Mouse (Mus musculus) lung, embryonic 14.5 days (tissue): ENCODE data around the gene Tarbp2. TPM values are rescaled to one million over a fixed set of nuclear protein-coding genes. Genes with fewer than 3 reads are reported as not detected.

Experiments
- ATAC-seq: fragments of 200-750 bp; cut with Nextera tagmentation; 2 replicates; pipeline ENCODE4 v1.8.0; 2017; ENCODE audit warnings: mild to moderate bottlenecking, moderate TSS enrichment, moderate library complexity; ENCODE audit not compliant: insufficient read depth
- DNase-seq: peaks from one replicate; pipeline ENCODE4 v3.0.0-alpha.2; 2015
- H3K27ac ChIP-seq: fragments of 300-500 bp; sonication (generic); 2 replicates; pipeline ENCODE4 v1.5.1; 2014; ENCODE audit warnings: low read depth, mild to moderate bottlenecking, moderate library complexity
- H3K27me3 ChIP-seq: fragments of 300-500 bp; sonication (generic); 2 replicates; pipeline ENCODE4 v1.6.1; 2014; ENCODE audit warnings: low read length, control low read depth; ENCODE audit not compliant: insufficient read depth
- H3K36me3 ChIP-seq: fragments of 300-500 bp; sonication (generic); 2 replicates; pipeline ENCODE4 v1.6.1; 2014; ENCODE audit warnings: control low read depth; ENCODE audit not compliant: insufficient read depth
- H3K4me1 ChIP-seq: fragments of 300-500 bp; sonication (generic); 2 replicates; pipeline ENCODE4 v1.6.1; 2014; ENCODE audit warnings: antibody characterized with exemption, control low read depth; ENCODE audit not compliant: insufficient read depth
- H3K4me2 ChIP-seq: fragments of 300-500 bp; sonication (generic); 2 replicates; pipeline ENCODE4 v1.6.1; 2014; ENCODE audit warnings: mild to moderate bottlenecking
- H3K4me3 ChIP-seq: fragments of 300-500 bp; sonication (generic); 2 replicates; pipeline ENCODE4 v1.5.1; 2014; ENCODE audit warnings: low read depth, low read length
- H3K9ac ChIP-seq: fragments of 300-500 bp; sonication (generic); 2 replicates; pipeline ENCODE4 v1.6.1; 2014
- H3K9me3 ChIP-seq: fragments of 300-500 bp; sonication (generic); 2 replicates; pipeline ENCODE4 v1.6.1; 2016; ENCODE audit warnings: low read depth, low read length, control low read depth
- CTCF ChIP-seq: IDR thresholded peaks from 2 replicates; pipeline ENCODE4 v1.5.1; 2016; ENCODE audit warnings: antibody characterized with exemption, low read depth
- WGBS: fragments of 180-500 bp; shearing (Covaris S2); extraction: QIAGEN DNeasy Blood & Tissue Kit; methylation state at CpG from one replicate; pipeline ENCODE4 v1.1.7; 2014; 5-methylcytosine and 5-hydroxymethylcytosine counted together
- polyA plus RNA-seq: library from polyadenylated mRNA; unstranded; fragments of >200 nt; fragmentation: Nextera tagmentation; extraction: Ambion mirVana; gene quantifications from 2 replicates; pipeline ENCODE4 v1.2.1, GENCODE M21; 2014

The Tarbp2 gene
- polyA plus RNA-seq, 1 experiment from 2014 or later = 81.2 TPM

- no peaks in the 10 kb centered on the region for H3K27me3 ChIP-seq
- peak within 1 kb of the TSS; percentile 99 for H3K27ac ChIP-seq
- DNase-seq = peak; percentile 82
- H3K4me2 ChIP-seq = peak within 1 kb of the TSS; percentile 91
- peak; percentile 16; the same call in 1 of the 2 replicates for ATAC-seq
- H3K36me3 ChIP-seq = peaks cover 18% of the 10 kb centered on the region
- peak within 1 kb of the TSS; percentile 72 for H3K9ac ChIP-seq
- H3K4me3 ChIP-seq = peak within 1 kb of the TSS; percentile 67
- no peaks in the 10 kb centered on the region for H3K9me3 ChIP-seq
- peaks cover 10% of the 10 kb centered on the region for H3K4me1 ChIP-seq
- under 1% methylated on average over 43 of the region's 43 CpGs for WGBS
- TF ChIP-seq CTCF = no peak
Measured at GRCm38 (mm10) chr15:102516728-102517404, 1.1 kb upstream of the Tarbp2 start, which contains the start of gene Map3k12. Gene Map3k12, minus strand, starts transcription at chr15:102517064.

- DNase-seq = no peak
- Histone ChIP-seq H3K36me3 (peaks cover 25% of the 10 kb centered on the region), H3K27ac (peak overlapping the region; percentile 99), H3K27me3 (no peaks in the 10 kb centered on the region), H3K9ac (peak overlapping the region; percentile 72), H3K4me3 (peak overlapping the region; percentile 67), H3K4me2 (peak overlapping the region; percentile 91), H3K9me3 (no peaks in the 10 kb centered on the region), H3K4me1 (peaks cover 10% of the 10 kb centered on the region)
- no peak for TF ChIP-seq CTCF
- ATAC-seq = no peak
- WGBS = under 1% methylated on average over 10 of the region's 10 CpGs
Measured at GRCm38 (mm10) chr15:102517631-102517975, 389 bp upstream of the Tarbp2 start.

DNA sequence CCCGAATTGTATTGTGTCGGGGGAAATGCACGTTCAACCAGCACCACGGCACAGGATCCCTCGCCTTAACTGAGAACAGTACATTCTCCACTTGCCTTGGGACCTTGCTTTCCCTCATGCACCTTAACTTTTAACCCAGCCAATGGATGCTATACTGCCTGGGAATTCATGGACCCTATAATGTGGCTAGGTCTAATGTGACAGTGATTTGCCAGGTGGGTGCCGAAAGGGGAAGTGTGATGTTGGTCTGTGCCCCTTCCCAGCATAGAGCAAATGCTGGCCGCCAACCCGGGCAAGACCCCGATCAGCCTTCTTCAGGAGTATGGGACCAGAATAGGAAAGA, 838 bp downstream of the Tarbp2 start:
- DNase-seq (no peak), ATAC-seq (no peak; the same call in 1 of the 2 replicates)
- H3K27ac ChIP-seq = peak overlapping the region; percentile 99
- H3K27me3 ChIP-seq = no peaks in the 10 kb centered on the region
- H3K4me2 ChIP-seq = peak overlapping the region; percentile 91
- WGBS = 8% methylated on average over 9 of the region's 9 CpGs
- peaks cover 33% of the 10 kb centered on the region for H3K36me3 ChIP-seq
- no peak for TF ChIP-seq CTCF
- H3K4me1 ChIP-seq = peaks cover 10% of the 10 kb centered on the region
- H3K9ac ChIP-seq = peak overlapping the region; percentile 74
- H3K4me3 ChIP-seq = peak overlapping the region; percentile 67
- no peaks in the 10 kb centered on the region for H3K9me3 ChIP-seq

DNA sequence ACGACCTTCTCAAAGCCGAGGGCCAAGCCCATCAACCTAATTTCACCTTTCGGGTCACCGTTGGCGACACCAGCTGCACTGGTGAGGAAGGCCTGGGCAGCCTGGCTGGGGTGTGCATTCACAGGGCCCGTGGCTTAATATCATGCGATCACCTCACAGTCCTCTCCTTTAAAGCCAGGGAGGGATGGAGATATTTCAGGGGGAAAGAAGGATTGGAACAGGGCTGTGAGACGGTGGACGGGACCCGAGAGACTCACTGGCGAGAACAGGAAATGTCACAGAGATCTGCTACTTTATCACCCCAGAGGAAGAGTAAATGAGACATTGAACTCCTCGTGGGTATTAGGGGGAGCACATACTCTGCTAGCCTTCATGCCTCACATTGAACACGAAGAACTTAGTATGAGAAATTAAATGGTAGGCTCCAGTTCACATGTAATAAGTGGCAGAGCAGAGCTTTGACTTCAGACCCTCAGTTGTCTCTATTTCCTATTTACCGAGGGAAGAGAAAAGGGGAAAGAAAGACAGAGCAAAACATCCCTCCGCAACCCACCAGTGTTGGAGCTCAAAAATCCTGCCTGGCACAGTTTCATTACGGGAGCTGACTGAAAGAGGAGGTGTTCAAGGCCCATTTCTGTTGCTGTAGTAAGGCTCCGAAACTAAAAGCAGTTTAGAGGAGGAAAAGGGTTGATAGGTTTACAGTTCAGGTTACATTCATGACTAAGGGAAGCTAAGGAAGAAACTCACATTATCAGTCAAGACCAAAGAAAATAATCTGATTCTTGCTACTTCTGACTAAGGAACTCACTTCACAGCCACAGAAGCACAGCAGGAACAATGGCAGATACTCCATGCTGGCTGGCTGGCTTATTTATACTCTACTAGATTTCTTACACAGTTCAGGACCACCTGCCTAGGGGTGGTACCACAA, 1.5 kb downstream of the Tarbp2 start:
- WGBS = 49% methylated on average over 17 of the region's 17 CpGs
- no peak for TF ChIP-seq CTCF
- no peak for DNase-seq
- H3K4me2 ChIP-seq = peak overlapping the region; percentile 91
- H3K9ac ChIP-seq = peak overlapping the region; percentile 74
- H3K9me3 ChIP-seq = no peaks in the 10 kb centered on the region
- H3K27ac ChIP-seq = peak overlapping the region; percentile 99
- H3K4me3 ChIP-seq = peak overlapping the region; percentile 67
- no peak for ATAC-seq
- peaks cover 39% of the 10 kb centered on the region for H3K36me3 ChIP-seq
- no peaks in the 10 kb centered on the region for H3K27me3 ChIP-seq
- H3K4me1 ChIP-seq = peaks cover 10% of the 10 kb centered on the region

- H3K27me3 ChIP-seq = no peaks in the 10 kb centered on the region
- DNase-seq = no peak
- 69% methylated on average over 4 of the region's 4 CpGs for WGBS
- ATAC-seq = no peak
- H3K4me1 ChIP-seq = peaks cover 9% of the 10 kb centered on the region
- H3K4me3 ChIP-seq = no peak overlapping the region
- peaks cover 45% of the 10 kb centered on the region for H3K36me3 ChIP-seq
- H3K27ac ChIP-seq = no peak overlapping the region
- no peak overlapping the region for H3K9ac ChIP-seq
- TF ChIP-seq CTCF = no peak
- no peaks in the 10 kb centered on the region for H3K9me3 ChIP-seq
- H3K4me2 ChIP-seq = no peak overlapping the region; the same call in 1 of the 2 replicates
Measured at GRCm38 (mm10) chr15:102520416-102520815, 2.4 kb downstream of the Tarbp2 start.

- peaks cover 52% of the 10 kb centered on the region for H3K36me3 ChIP-seq
- DNase-seq = no peak
- WGBS = 75% methylated on average over 4 of the region's 4 CpGs
- 0 out of 2 replicates have a peak, but pooled peaks cover 4% of the 10 kb centered on the region for H3K4me1 ChIP-seq
- no peak overlapping the region for H3K27ac ChIP-seq
- no peak overlapping the region for H3K4me2 ChIP-seq
- no peaks in the 10 kb centered on the region for H3K9me3 ChIP-seq
- no peak overlapping the region for H3K9ac ChIP-seq
- H3K4me3 ChIP-seq = no peak overlapping the region
- ATAC-seq = no peak
- no peaks in the 10 kb centered on the region for H3K27me3 ChIP-seq
- no peak for TF ChIP-seq CTCF
Measured at GRCm38 (mm10) chr15:102521480-102521879, 3.5 kb downstream of the Tarbp2 start.
